Mouse (Mus musculus) intestine, postnatal 0 days (tissue): ENCODE measurements at regions not wholly inside any gene's neighbourhood (a gene's known extent, or its start where the extent isn't known, plus 50 kb on each side); places are given as distances from the start of the nearest gene placed in this dataset.

Experiments used
- ATAC-seq: fragments of 200-750 bp; cut with Nextera tagmentation; 2 replicates; pipeline ENCODE4 v1.8.0; 2017; ENCODE audit warnings: mild to moderate bottlenecking, moderate TSS enrichment, moderate library complexity
- H3K27ac ChIP-seq: fragments of 300-500 bp; sonication (generic); 2 replicates; pipeline ENCODE4 v1.5.1; 2014; ENCODE audit warnings: mild to moderate bottlenecking, low read depth, low read length, moderate library complexity
- H3K27me3 ChIP-seq: fragments of 300-500 bp; sonication (generic); replicated peaks from 2 replicates; pipeline ENCODE4 v1.6.1; 2014; ENCODE audit warnings: low read length, mixed read lengths; ENCODE audit not compliant: control insufficient read depth, insufficient read depth
- H3K36me3 ChIP-seq: fragments of 300-500 bp; sonication (generic); 2 replicates; pipeline ENCODE4 v1.6.1; 2014; ENCODE audit warnings: mild to moderate bottlenecking, moderate library complexity; ENCODE audit not compliant: control insufficient read depth, insufficient read depth
- H3K4me1 ChIP-seq: fragments of 300-500 bp; sonication (generic); replicated peaks from 2 replicates; pipeline ENCODE4 v1.6.1; 2014; ENCODE audit warnings: antibody characterized with exemption, low read length, mixed read lengths; ENCODE audit not compliant: control insufficient read depth, insufficient read depth
- H3K4me2 ChIP-seq: fragments of 300-500 bp; sonication (generic); replicated peaks from 2 replicates; pipeline ENCODE4 v1.6.1; 2014; ENCODE audit warnings: low read depth, mild to moderate bottlenecking, moderate library complexity
- H3K4me3 ChIP-seq: fragments of 300-500 bp; sonication (generic); 2 replicates; pipeline ENCODE4 v1.5.1; 2014; ENCODE audit warnings: low read depth, low read length
- H3K9ac ChIP-seq: fragments of 300-500 bp; sonication (generic); 2 replicates; pipeline ENCODE4 v1.6.1; 2014; ENCODE audit warnings: mild to moderate bottlenecking, low read depth, low read length
- H3K9me3 ChIP-seq: fragments of 300-500 bp; sonication (generic); 2 replicates; pipeline ENCODE4 v1.6.1; 2016; ENCODE audit warnings: mixed run types; ENCODE audit not compliant: control insufficient read depth
- CTCF ChIP-seq: sonication (generic); IDR thresholded peaks from 2 replicates; pipeline ENCODE4 v1.5.1; 2016; ENCODE audit warnings: low read depth, mild to moderate bottlenecking, control low read depth, antibody characterized with exemption, moderate library complexity
- WGBS: fragments of 180-500 bp; shearing (Covaris S2); extraction: QIAGEN DNeasy Blood & Tissue Kit; methylation state at CpG from one replicate; pipeline ENCODE4 v1.1.7; 2014; 5-methylcytosine and 5-hydroxymethylcytosine counted together

DNA sequence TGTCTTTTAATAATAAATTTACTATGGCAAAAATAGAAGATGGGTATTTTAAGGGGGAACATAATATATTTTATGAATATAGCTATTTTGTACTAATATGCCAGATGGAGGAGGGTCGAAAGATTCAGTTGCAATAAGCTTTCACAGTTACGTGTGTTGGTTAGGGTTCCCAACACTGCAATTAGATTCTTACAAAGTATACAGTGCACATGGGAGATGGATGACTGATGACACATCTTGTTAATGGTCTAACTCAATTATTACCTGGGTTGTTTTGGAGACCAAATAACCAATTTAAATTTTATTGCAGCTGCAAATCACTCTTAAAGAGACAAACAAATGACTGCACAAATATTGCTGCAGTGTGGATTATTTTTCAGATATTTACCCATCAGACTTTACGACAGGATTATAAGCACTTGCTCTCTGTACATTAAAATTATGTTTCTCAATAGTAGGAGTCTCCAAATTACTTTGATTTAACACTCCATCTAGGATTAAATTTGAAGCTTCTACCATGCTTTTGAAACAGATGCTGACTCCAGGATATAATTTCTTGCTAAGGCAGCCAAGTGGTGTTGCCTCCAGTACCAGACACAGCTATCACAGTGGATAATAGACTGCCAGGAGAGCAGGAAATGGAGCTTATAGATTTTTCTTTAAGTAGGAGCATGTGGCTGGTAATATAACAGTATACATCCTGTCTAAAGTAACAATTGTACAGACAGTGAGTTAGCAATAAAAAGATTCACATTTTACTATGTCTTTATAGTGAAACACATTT, 5596.4 kb downstream of the 9330182O14Rik start:
- Histone ChIP-seq H3K9ac (no peak overlapping the region), H3K27me3 (no peaks in the 10 kb centered on the region), H3K27ac (no peak overlapping the region), H3K4me1 (no peaks in the 10 kb centered on the region), H3K4me2 (no peak overlapping the region), H3K9me3 (no peaks in the 10 kb centered on the region), H3K36me3 (no peaks in the 10 kb centered on the region), H3K4me3 (no peak overlapping the region)
- ATAC-seq = no peak
- 65% methylated on average over 3 of the region's 3 CpGs for WGBS
- no peak for TF ChIP-seq CTCF

DNA sequence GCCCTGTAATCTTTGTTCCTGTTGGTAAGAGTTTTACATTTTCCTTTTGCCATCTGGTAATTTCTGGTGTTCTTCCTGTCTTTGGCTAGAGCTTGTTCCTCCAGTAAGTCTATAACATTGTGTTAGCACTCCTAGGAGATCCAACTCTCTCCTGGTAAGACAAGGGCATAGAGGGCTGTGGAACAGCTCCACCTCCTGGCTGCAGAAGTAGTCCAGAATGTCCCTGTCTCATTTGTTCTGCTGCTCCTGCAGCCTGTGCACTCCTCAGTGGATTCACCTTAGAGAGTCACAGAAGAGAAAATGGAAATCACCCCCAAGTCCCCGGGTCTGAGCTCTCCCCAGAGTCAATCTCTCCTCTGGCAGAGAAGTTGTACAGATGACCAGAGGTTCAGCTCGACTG, 5629.1 kb downstream of the 9330182O14Rik start:
- TF ChIP-seq CTCF = peak; percentile 39
- ATAC-seq = no peak
- Histone ChIP-seq H3K27ac (no peak overlapping the region), H3K27me3 (no peaks in the 10 kb centered on the region), H3K4me2 (no peak overlapping the region), H3K4me1 (no peaks in the 10 kb centered on the region), H3K4me3 (no peak overlapping the region), H3K9ac (no peak overlapping the region), H3K9me3 (no peaks in the 10 kb centered on the region), H3K36me3 (no peaks in the 10 kb centered on the region)
- 56% methylated on average over 2 of the region's 2 CpGs for WGBS
